Mouse (Mus musculus) adrenal gland, adult 18-20 months (tissue): ENCODE results near the gene Dysf. TPM values are rescaled to one million over a fixed set of nuclear protein-coding genes. Genes with fewer than 3 reads are reported as not detected.

ENCODE experiments used
- DNase-seq, 2 experiments: peaks; one replicate each; pipeline ENCODE4 v3.0.0; 2021 to 2022; ENCODE audit warnings: low spot score in 2 of 2
- total RNA-seq, 2 experiments: library from RNA; stranded (reverse); gene quantifications; 1 replicate in 1 of 2; 2 replicates in 1 of 2; pipeline ENCODE4 v1.2.3; 2021

Dysf gene
- total RNA-seq, 2 experiments from 2014 or later = 42.0 to 53.0 TPM

GRCm38 (mm10) chr6:84106082-84106481 is 97.7 kb downstream of the Dysf start:
- no peak for DNase-seq

GRCm38 (mm10) chr6:84110377-84110776 is 102.0 kb downstream of the Dysf start:
- no peak for DNase-seq

- DNase-seq = no peak
Measured at GRCm38 (mm10) chr6:84111106-84111505, 102.7 kb downstream of the Dysf start.

- no peak for DNase-seq
Measured at GRCm38 (mm10) chr6:84119731-84120530, 111.5 kb downstream of the Dysf start.

- DNase-seq = no peak
Measured at GRCm38 (mm10) chr6:84124609-84125008, 116.2 kb downstream of the Dysf start.

GRCm38 (mm10) chr6:84125101-84125500 is 116.7 kb downstream of the Dysf start:
- no peak for DNase-seq

GRCm38 (mm10) chr6:84128229-84128628 is 119.8 kb downstream of the Dysf start:
- no peak for DNase-seq

- DNase-seq = no peak
Measured at GRCm38 (mm10) chr6:84130867-84131266, 122.5 kb downstream of the Dysf start.

- DNase-seq = no peak
Measured at GRCm38 (mm10) chr6:84131539-84131938, 123.1 kb downstream of the Dysf start.

- no peak for DNase-seq
Measured at GRCm38 (mm10) chr6:84133053-84133452, 124.7 kb downstream of the Dysf start.

- no peak for DNase-seq
Measured at GRCm38 (mm10) chr6:84133996-84134721, 125.8 kb downstream of the Dysf start.

GRCm38 (mm10) chr6:84134722-84135394 is 126.5 kb downstream of the Dysf start:
- DNase-seq = no peak

- no peak for DNase-seq
Measured at GRCm38 (mm10) chr6:84135709-84136108, 127.3 kb downstream of the Dysf start.

GRCm38 (mm10) chr6:84136345-84136744 is 128.0 kb downstream of the Dysf start:
- no peak for DNase-seq

GRCm38 (mm10) chr6:84139932-84140331 is 131.5 kb downstream of the Dysf start:
- peak; percentile 42 to 63 for DNase-seq

GRCm38 (mm10) chr6:84142481-84142880 is 134.1 kb downstream of the Dysf start:
- no peak for DNase-seq

- DNase-seq = no peak
Measured at GRCm38 (mm10) chr6:84143328-84143727, 134.9 kb downstream of the Dysf start.

GRCm38 (mm10) chr6:84144393-84144792 is 136.0 kb downstream of the Dysf start:
- no peak for DNase-seq

GRCm38 (mm10) chr6:84147206-84148004 is 139.0 kb downstream of the Dysf start:
- DNase-seq = no peak

- no peak for DNase-seq
Measured at GRCm38 (mm10) chr6:84148470-84148869, 140.1 kb downstream of the Dysf start.

GRCm38 (mm10) chr6:84154508-84154907 is 146.1 kb downstream of the Dysf start:
- peak in 1 of 2 experiments; percentile 23 for DNase-seq
